Mouse (Mus musculus) macrophage (primary cell): Measurements from ENCODE around the gene Rassf9. TPM values are rescaled to one million over a fixed set of nuclear protein-coding genes. Genes with fewer than 3 reads are reported as not detected.

ENCODE experiments used
- polyA plus RNA-seq: library from polyadenylated mRNA; stranded (reverse); fragments of 250-400 nt; gene quantifications from 3 replicates; pipeline ENCODE4 v1.2.4, GENCODE M21; 2018; ENCODE audit warnings: inconsistent platforms

The Rassf9 gene
- polyA plus RNA-seq, 1 experiment from 2014 or later = not detected

Other genes with a start within 250 kb of the Rassf9 start
- not detected in 3 replicates for gene Nts, start 21.7 kb upstream of the Rassf9 start, polyA plus RNA-seq